Comparison of ENCODE assay signal across 8 mouse cellular contexts in the genomic region with DNA sequence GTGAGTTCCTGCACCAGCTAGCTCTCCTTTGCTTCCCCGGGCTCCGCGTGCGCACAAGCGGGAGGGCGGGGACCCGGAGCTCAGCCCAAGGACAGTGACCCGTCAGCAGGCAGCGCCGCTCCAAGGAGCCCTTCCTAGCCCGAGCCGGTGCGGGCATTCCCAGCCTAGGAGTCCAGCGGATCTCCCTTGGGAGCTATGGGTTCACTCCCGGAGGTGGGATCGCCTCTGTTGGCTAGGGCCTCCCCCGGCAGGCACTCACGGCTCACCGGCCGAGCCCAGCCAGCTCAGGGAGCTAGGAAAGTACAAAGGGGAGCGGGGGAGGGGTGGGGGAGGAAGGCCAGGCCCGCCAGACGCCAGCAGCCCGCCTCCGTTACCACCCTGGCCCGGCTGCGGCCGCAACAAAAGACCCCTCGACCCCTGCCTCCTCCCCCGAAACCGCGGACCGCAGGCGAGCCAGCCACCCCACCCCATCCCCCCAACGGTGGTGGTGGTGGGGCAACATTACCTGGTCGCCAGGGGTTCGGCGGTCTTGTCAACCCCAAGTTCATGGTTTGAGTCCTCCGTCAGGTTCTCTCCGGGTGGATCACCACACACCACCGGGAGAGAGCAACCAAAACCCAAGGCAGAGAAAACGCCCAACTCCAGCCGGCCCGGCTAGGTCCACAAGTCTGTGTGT.
A peak's percentile ranks its signal among the peaks of the same experiment; 100 is the strongest.
DNase-seq lines count a peak whose midpoint lies in the region; ATAC-seq and TF ChIP-seq lines count a peak whose summit lies in the region.

No protein-coding gene starts in this region.

- no peak for TF ChIP-seq POLR2A in heart, adult 2 months (IDR thresholded peaks at IDR 0.05; ENCODE audit: insufficient read depth, low read depth, low read length)

- no peaks in the 10 kb centered on the region for H3K27me3 ChIP-seq in embryonic facial prominence, embryonic 11.5 days (ENCODE audit: control insufficient read depth, insufficient read depth, low read length)
- no peaks in the 10 kb centered on the region for H3K27me3 ChIP-seq in heart, adult 2 months (ENCODE audit: control insufficient read depth, insufficient read depth, low read length)
- H3K27me3 ChIP-seq in liver, embryonic 16.5 days (ENCODE audit: control insufficient read depth, insufficient read depth, low read depth, low read length): peaks cover 28% of the 10 kb centered on the region
- H3K27me3 ChIP-seq in neural tube, embryonic 14.5 days (ENCODE audit: control insufficient read depth, insufficient read depth, low read length): no peaks in the 10 kb centered on the region

- H3K9ac ChIP-seq in embryonic facial prominence, embryonic 11.5 days (replicated peaks; ENCODE audit: low read length): peak overlapping the region; percentile 100
- H3K9ac ChIP-seq in heart, adult 2 months (ENCODE audit: low read depth, low read length): peak overlapping the region; percentile 93
- peak overlapping the region; percentile 58 for H3K9ac ChIP-seq in liver, embryonic 16.5 days (ENCODE audit: low read depth, low read length)
- peak overlapping the region; percentile 99 for H3K9ac ChIP-seq in neural tube, embryonic 14.5 days (replicated peaks; ENCODE audit: low read depth, low read length)

- peak; percentile 47 to 56 for DNase-seq in left cerebral cortex, adult 18-20 months (ENCODE audit: low spot score in 2 of 2)
- DNase-seq in left cerebral cortex, adult 8-10 months (ENCODE audit: low spot score in 2 of 2): no peak
- peak; percentile 85 for DNase-seq in embryonic facial prominence, embryonic 11.5 days (ENCODE audit: low spot score)
- peak; percentile 79 to 80 for DNase-seq in heart, adult 2 months
- peak; percentile 67 for DNase-seq in kidney, adult 18-20 months
- DNase-seq in urinary bladder, postnatal 4 days (ENCODE audit: low spot score in 2 of 2): peak; percentile 63 to 65

- no peaks in the 10 kb centered on the region for H3K9me3 ChIP-seq in embryonic facial prominence, embryonic 11.5 days (replicated peaks; ENCODE audit: control insufficient read depth, low read length)
- H3K9me3 ChIP-seq in liver, embryonic 16.5 days (replicated peaks; ENCODE audit: control insufficient read depth, low read length): no peaks in the 10 kb centered on the region
- no peaks in the 10 kb centered on the region for H3K9me3 ChIP-seq in neural tube, embryonic 14.5 days (ENCODE audit: control insufficient read depth, low read length)

- H3K4me1 ChIP-seq in embryonic facial prominence, embryonic 11.5 days (ENCODE audit: control insufficient read depth, insufficient read depth, low read length): no peaks in the 10 kb centered on the region; the same call in 1 of the 2 replicates
- peaks cover 1% of the 10 kb centered on the region; the same call in 1 of the 2 replicates for H3K4me1 ChIP-seq in heart, adult 2 months (ENCODE audit: control insufficient read depth, insufficient read depth, low read length)
- H3K4me1 ChIP-seq in liver, embryonic 16.5 days (ENCODE audit: control insufficient read depth, low read depth, low read length): no peaks in the 10 kb centered on the region
- H3K4me1 ChIP-seq in neural tube, embryonic 14.5 days (ENCODE audit: control insufficient read depth, insufficient read depth, low read length): peaks cover 19% of the 10 kb centered on the region; the same call in 1 of the 2 replicates

- WGBS in embryonic facial prominence, embryonic 11.5 days: 0% methylated on average over 42 of the region's 44 CpGs
- under 1% methylated on average over 42 of the region's 44 CpGs for WGBS in heart, adult 2 months
- WGBS in liver, embryonic 16.5 days (ENCODE audit: insufficient replicate concordance): under 1% methylated on average over 44 of the region's 44 CpGs
- under 1% methylated on average over 41 of the region's 44 CpGs for WGBS in neural tube, embryonic 14.5 days

- peak; percentile 60 for ATAC-seq in embryonic facial prominence, embryonic 11.5 days (replicated peaks; ENCODE audit: insufficient number of reproducible peaks, low FRiP score, low TSS enrichment, low read depth)
- peak; percentile 59 for ATAC-seq in liver, embryonic 16.5 days (ENCODE audit: low read depth)
- ATAC-seq in neural tube, embryonic 14.5 days (ENCODE audit: low read depth): peak; percentile 57

- H3K4me3 ChIP-seq in embryonic facial prominence, embryonic 11.5 days (ENCODE audit: low read depth, low read length): peak overlapping the region; percentile 71
- peak overlapping the region; percentile 89 for H3K4me3 ChIP-seq in heart, adult 2 months
- H3K4me3 ChIP-seq in liver, embryonic 16.5 days (ENCODE audit: low read depth, low read length): peak overlapping the region; percentile 54
- peak overlapping the region; percentile 75 for H3K4me3 ChIP-seq in neural tube, embryonic 14.5 days (ENCODE audit: low read depth, low read length)

- no peaks in the 10 kb centered on the region for H3K79me2 ChIP-seq in heart, adult 2 months (replicated peaks; ENCODE audit: control insufficient read depth, insufficient read depth, low read length)

- H3K4me2 ChIP-seq in embryonic facial prominence, embryonic 11.5 days (ENCODE audit: low read depth, low read length): peak overlapping the region; percentile 64
- H3K4me2 ChIP-seq in liver, embryonic 16.5 days (ENCODE audit: low read depth, low read length): peak overlapping the region; percentile 59
- H3K4me2 ChIP-seq in neural tube, embryonic 14.5 days (ENCODE audit: low read depth, low read length): peak overlapping the region; percentile 82

- TF ChIP-seq EP300 in heart, adult 2 months (IDR thresholded peaks at IDR 0.05; ENCODE audit: insufficient read depth, low read depth, low read length): no peak

- H3K27ac ChIP-seq in embryonic facial prominence, embryonic 11.5 days (replicated peaks; ENCODE audit: low read depth, low read length): peak overlapping the region; percentile 97
- H3K27ac ChIP-seq in heart, adult 2 months: peak overlapping the region; percentile 92
- peak overlapping the region; percentile 38; the same call in 1 of the 2 replicates for H3K27ac ChIP-seq in liver, embryonic 16.5 days (ENCODE audit: low read length)
- peak overlapping the region; percentile 99 for H3K27ac ChIP-seq in neural tube, embryonic 14.5 days (ENCODE audit: low read depth, low read length)

- no peaks in the 10 kb centered on the region for H3K36me3 ChIP-seq in embryonic facial prominence, embryonic 11.5 days (replicated peaks; ENCODE audit: control insufficient read depth, insufficient read depth, low read depth, low read length)
- H3K36me3 ChIP-seq in heart, adult 2 months (ENCODE audit: control insufficient read depth, insufficient read depth, low read length): peaks cover 7% of the 10 kb centered on the region
- no peaks in the 10 kb centered on the region for H3K36me3 ChIP-seq in liver, embryonic 16.5 days (ENCODE audit: control insufficient read depth, insufficient read depth)
- no peaks in the 10 kb centered on the region for H3K36me3 ChIP-seq in neural tube, embryonic 14.5 days (ENCODE audit: control insufficient read depth, insufficient read depth, low read length)

- TF ChIP-seq CTCF in heart, adult 2 months (IDR thresholded peaks at IDR 0.05): no peak

- intact Hi-C loops in heart, adult 2 months (cut with DNase I): loop anchor here (5.0 to 10.0 kb wide), 2 partner anchors 115 to 578 kb away; no protein-coding TSS in a partner anchor

Comparison
In these comparisons a context has a peak if more than half of its experiments do, and no peak if none do; other contexts are left out.
1. DNase-seq: peak in left cerebral cortex, adult 18-20 months (2 of 2), embryonic facial prominence, embryonic 11.5 days (single experiment), heart, adult 2 months (2 of 2), kidney, adult 18-20 months (single experiment) and urinary bladder, postnatal 4 days (2 of 2); none in left cerebral cortex, adult 8-10 months (0 of 2).
2. H3K27ac ChIP-seq: peak in every context shown above with its lines; median percentile 99 in neural tube, embryonic 14.5 days; 97 in embryonic facial prominence, embryonic 11.5 days; 92 in heart, adult 2 months; 38 in liver, embryonic 16.5 days.
3. Peak in every context shown above with its lines, with median percentiles within 50 percentile points of each other: ATAC-seq, H3K4me2 ChIP-seq, H3K4me3 ChIP-seq and H3K9ac ChIP-seq.